Mouse (Mus musculus) adrenal gland, postnatal 14 days (tissue): ENCODE results near the gene March6. TPM values are rescaled to one million over a fixed set of nuclear protein-coding genes. Genes with fewer than 3 reads are reported as not detected.

Experiments
- DNase-seq: peaks from one replicate; pipeline ENCODE4 v3.0.0; 2021; ENCODE audit warnings: mixed read lengths
- total RNA-seq: library from RNA; stranded (reverse); gene quantifications from 2 replicates; pipeline ENCODE4 v1.2.3, GENCODE M21; 2021

March6 gene
- total RNA-seq, 1 experiment from 2014 or later = 105 TPM

DNA sequence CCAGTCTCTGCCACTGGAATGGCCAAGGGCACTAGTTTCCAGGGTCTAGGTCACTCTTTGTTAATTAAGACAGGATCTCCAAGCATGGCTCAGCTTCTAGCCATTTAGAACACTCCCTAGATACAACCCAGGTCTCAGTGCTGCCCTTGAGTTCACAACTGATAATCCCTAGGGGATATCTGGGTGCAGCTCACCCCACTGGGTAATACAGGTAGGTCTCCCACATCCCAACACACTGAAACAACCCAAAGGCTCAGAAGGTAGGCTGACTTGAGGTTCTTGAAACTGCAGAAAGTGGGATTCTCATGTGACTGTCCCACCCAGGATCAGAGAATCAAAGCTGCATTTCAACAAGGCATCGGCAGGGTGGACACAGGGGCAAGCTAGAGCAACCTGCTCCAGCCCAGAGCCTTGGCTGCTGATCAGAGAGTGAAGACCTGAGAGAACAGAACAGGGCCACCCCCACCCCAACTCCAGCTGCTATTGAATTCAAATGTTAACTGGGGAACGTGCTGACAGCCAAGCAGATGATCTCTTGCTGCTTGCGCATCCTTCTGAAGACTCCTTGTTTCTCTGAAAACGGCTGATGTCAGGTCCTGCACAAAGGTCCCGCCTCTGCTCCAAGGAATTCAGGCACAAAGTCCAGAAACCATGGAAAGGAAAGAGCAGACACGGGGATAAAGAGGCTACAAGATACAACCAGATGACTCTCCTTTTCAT, 116.5 kb downstream of the March6 start:
- DNase-seq = no peak

DNA sequence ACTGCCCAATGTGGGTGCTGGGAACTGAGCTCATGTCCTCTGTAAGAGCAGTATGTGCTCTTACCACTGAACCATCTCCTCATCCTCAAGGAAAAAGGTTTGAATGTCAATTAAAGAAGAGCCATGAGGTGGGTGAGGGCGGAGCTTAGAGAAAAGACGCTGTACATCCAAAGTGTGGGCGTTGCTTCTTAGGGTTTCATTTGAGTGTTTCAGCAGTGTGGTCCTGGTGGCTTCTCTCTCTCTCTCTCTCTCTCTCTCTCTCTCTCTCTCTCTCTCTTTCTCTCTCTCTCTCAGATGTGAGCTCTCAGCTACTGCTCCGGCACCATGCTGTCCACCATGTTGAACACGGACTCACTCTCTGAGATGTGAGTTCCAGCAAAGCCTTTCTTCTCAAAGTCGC, 117.2 kb downstream of the March6 start:
- no peak for DNase-seq

DNA sequence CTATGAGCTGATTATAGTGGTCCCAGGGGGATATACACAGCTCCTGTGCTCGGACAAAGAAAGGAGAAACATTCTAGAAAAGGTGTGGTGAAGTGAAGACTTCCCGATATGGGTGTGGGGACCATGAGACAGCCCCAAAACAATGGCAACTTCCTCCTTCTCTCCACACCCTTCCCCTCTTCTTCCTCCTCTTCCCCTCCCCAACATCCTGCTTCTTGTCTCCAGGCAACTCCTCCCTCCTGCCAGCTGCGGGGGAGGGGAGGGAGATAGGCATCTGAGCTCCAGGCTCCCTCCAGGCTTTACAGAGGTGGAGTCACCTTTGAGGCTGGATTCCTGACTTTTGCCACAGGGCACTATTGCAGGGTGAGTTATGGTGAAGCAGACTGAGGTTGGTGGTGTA, 117.9 kb downstream of the March6 start:
- no peak for DNase-seq

DNA sequence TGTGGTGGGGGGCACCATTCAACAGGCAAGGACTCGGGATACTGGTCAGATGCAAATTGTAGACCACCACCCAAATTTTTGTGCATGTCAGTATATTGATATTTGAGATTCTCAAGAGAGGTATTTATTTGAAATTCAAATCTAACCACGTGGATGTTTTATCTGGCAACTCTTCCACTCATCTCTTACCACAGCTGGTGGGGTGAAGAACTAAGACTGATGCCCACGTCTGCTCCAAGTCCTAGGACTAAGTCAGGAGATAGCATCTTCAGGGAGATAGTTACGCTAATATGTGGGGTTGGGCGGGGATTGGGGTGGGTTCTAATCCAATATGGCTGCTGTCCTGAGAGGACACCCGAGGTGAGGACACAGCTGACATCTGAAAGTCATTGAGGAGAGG, 118.4 kb downstream of the March6 start:
- no peak for DNase-seq

DNA sequence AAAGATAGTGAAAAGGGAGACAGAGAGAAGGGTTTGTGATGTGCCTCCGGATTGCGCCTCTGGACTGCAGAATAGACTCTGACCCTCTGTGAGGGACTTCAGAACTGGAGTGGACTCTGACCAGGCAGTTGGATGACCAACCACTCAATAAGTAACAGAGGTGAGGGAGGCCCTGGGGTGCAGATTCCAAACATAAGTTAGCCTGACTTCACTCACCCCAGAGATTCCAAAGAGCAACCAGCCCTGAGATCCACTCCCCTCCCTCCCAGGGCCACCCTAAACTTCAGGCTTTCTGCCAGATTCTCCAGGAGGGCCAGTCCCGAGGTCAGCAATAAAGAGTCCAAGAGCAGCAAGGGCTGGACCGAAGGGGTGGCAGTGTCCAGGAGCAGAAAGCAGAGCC, 123.4 kb downstream of the March6 start:
- no peak for DNase-seq

DNA sequence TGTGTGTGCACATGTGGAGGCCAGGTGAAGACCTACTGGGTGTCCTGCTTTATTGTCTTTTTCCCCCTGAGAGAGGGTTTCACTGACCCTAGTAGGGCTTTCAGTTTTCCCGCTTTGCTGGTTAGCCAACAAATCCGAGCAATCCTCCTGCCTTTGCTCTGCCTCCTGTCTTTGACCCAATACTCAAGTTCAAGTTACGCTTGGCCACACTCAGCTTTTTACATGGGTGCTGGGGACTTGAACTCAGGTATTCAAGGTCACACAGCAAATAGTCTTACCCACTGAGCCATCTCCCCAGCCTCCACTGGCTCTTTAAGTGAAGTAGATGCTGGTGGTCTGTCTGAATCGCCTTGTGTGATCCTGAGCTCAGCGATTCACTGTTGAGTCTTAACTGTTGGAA, 124.0 kb downstream of the March6 start:
- no peak for DNase-seq

Other genes starting within 250 kb of the March6 start
- 1.6 and 1.9 TPM in 2 replicates for gene Ankrd33b, start 163.3 kb downstream of the March6 start, total RNA-seq
- 1.1 and 2.3 TPM in 2 replicates for gene Ropn1l, start 77.3 kb downstream of the March6 start, total RNA-seq
- 73.9 and 91.6 TPM in 2 replicates for gene Cmbl, start 34.3 kb upstream of the March6 start, total RNA-seq
- gene Cct5, start 70.8 kb upstream of the March6 start, total RNA-seq = 290 and 308 TPM in 2 replicates
- 17.1 and 21.7 TPM in 2 replicates for gene Fam173b, start 70.8 kb upstream of the March6 start, total RNA-seq